Comparison of ENCODE assay signal across 9 mouse cellular contexts in genomic region chr11:31563826-31564741, GRCm38 (mm10).
DNase-seq lines count a peak whose midpoint lies in the region; ATAC-seq and TF ChIP-seq lines count a peak whose summit lies in the region.
"Had no signal": no experiment of that assay in that cellular context is flagged by ENCODE, and none has a peak within 500 bp of the region (broad histone marks: within the 10 kb centered on the region; RNA-seq: fewer than 3 reads in every experiment).

No protein-coding gene starts in this region.

- no peak overlapping the region for H3K4me3 ChIP-seq in embryonic fibroblast, embryonic 13.5 days (ENCODE audit: insufficient read depth, low read length)
- H3K4me3 ChIP-seq in heart, embryonic 16.5 days (ENCODE audit: low read length) = no peak overlapping the region
- H3K4me3 ChIP-seq in limb, embryonic 14.5 days (replicated peaks; ENCODE audit: low read length) = no peak overlapping the region
- no peak overlapping the region for H3K4me3 ChIP-seq in hindbrain, postnatal 0 days (ENCODE audit: low read length)
- H3K4me3 ChIP-seq: erythroblast, embryonic 14.5 days had no signal

- TF ChIP-seq CTCF in embryonic fibroblast, embryonic 13.5 days (IDR thresholded peaks at IDR 0.05; ENCODE audit: borderline replicate concordance, insufficient read depth, low read length) = no peak
- TF ChIP-seq CTCF in hindbrain, postnatal 0 days (IDR thresholded peaks at IDR 0.05; ENCODE audit: low read depth) = no peak

- H3K9ac ChIP-seq in heart, embryonic 16.5 days (ENCODE audit: low read length) = no peak overlapping the region
- no peak overlapping the region for H3K9ac ChIP-seq in limb, embryonic 14.5 days (ENCODE audit: low read depth, low read length, severe bottlenecking)
- no peak overlapping the region for H3K9ac ChIP-seq in hindbrain, postnatal 0 days (replicated peaks; ENCODE audit: low read length)

- H3K9me3 ChIP-seq in heart, embryonic 16.5 days (replicated peaks; ENCODE audit: control insufficient read depth, low read length) = peaks cover 4% of the 10 kb centered on the region; the same call in 1 of the 2 replicates
- no peaks in the 10 kb centered on the region for H3K9me3 ChIP-seq in limb, embryonic 14.5 days (ENCODE audit: control insufficient read depth, low read length)
- H3K9me3 ChIP-seq in hindbrain, postnatal 0 days (ENCODE audit: low read length) = no peaks in the 10 kb centered on the region

- H3K27me3 ChIP-seq in heart, embryonic 16.5 days (ENCODE audit: control insufficient read depth, insufficient read depth, low read length) = no peaks in the 10 kb centered on the region
- H3K27me3 ChIP-seq in limb, embryonic 14.5 days (ENCODE audit: control insufficient read depth, insufficient read depth, low read length) = no peaks in the 10 kb centered on the region
- H3K27me3 ChIP-seq in hindbrain, postnatal 0 days (ENCODE audit: insufficient read depth, low read length) = no peaks in the 10 kb centered on the region

- WGBS in heart, embryonic 16.5 days = 26% methylated on average over 10 of the region's 10 CpGs
- WGBS in limb, embryonic 14.5 days = 52% methylated on average over 10 of the region's 10 CpGs
- 61% methylated on average over 10 of the region's 10 CpGs for WGBS in hindbrain, postnatal 0 days

- H3K36me3 ChIP-seq in heart, embryonic 16.5 days (ENCODE audit: control insufficient read depth, insufficient read depth) = no peaks in the 10 kb centered on the region
- H3K36me3 ChIP-seq in limb, embryonic 14.5 days (ENCODE audit: control insufficient read depth, insufficient read depth, low read length) = no peaks in the 10 kb centered on the region
- H3K36me3 ChIP-seq in hindbrain, postnatal 0 days (ENCODE audit: insufficient read depth, low read length) = no peaks in the 10 kb centered on the region

- peak overlapping the region; percentile 19; the same call in 1 of the 2 replicates for H3K4me2 ChIP-seq in heart, embryonic 16.5 days (ENCODE audit: low read depth, low read length)
- no peak overlapping the region for H3K4me2 ChIP-seq in limb, embryonic 14.5 days (replicated peaks; ENCODE audit: low read depth, low read length, severe bottlenecking)
- no peak overlapping the region for H3K4me2 ChIP-seq in hindbrain, postnatal 0 days (ENCODE audit: low read depth, low read length)

- DNase-seq in 3134 (ENCODE audit: extremely low read depth, insufficient read length, low spot score) (peak; percentile 78), MN1 (ENCODE audit: low spot score) (no peak)
- peak; percentile 38 for DNase-seq in limb, embryonic 14.5 days (ENCODE audit: low spot score)
- no peak for DNase-seq in left cerebral cortex, adult 9 months (ENCODE audit: low spot score in 2 of 2)
- no peak for DNase-seq in hindbrain, postnatal 0 days (ENCODE audit: low spot score)
- DNase-seq in left cerebral cortex, postnatal 14 days (ENCODE audit: low spot score in 2 of 2) = no peak

- ATAC-seq in heart, embryonic 16.5 days (replicated peaks; ENCODE audit: extremely low read depth, insufficient read depth, low FRiP score) = peak; percentile 66
- ATAC-seq in limb, embryonic 14.5 days (ENCODE audit: low FRiP score, low read depth) = peak; percentile 58
- no peak for ATAC-seq in hindbrain, postnatal 0 days

- no peak for TF ChIP-seq POLR2A in embryonic fibroblast, embryonic 13.5 days (IDR thresholded peaks at IDR 0.05; ENCODE audit: low read depth, low read length)
- TF ChIP-seq POLR2A in limb, embryonic 14.5 days (IDR thresholded peaks at IDR 0.05; ENCODE audit: borderline replicate concordance, extremely low read depth, insufficient read depth, insufficient read length) = no peak

- peak overlapping the region; percentile 23; the same call in 1 of the 2 replicates for H3K27ac ChIP-seq in embryonic fibroblast, embryonic 13.5 days (ENCODE audit: insufficient read depth, low read length)
- H3K27ac ChIP-seq in heart, embryonic 16.5 days (ENCODE audit: low read length) = peak overlapping the region; percentile 56
- H3K27ac ChIP-seq in limb, embryonic 14.5 days (replicated peaks; ENCODE audit: low read depth, low read length) = no peak overlapping the region; the same call in 1 of the 2 replicates
- no peak overlapping the region for H3K27ac ChIP-seq in hindbrain, postnatal 0 days

- H3K4me1 ChIP-seq in embryonic fibroblast, embryonic 13.5 days (ENCODE audit: control insufficient read depth, insufficient read depth, low read length) = peaks cover 10% of the 10 kb centered on the region
- H3K4me1 ChIP-seq in heart, embryonic 16.5 days (ENCODE audit: control insufficient read depth, insufficient read depth, low read length) = peaks cover 13% of the 10 kb centered on the region
- H3K4me1 ChIP-seq in limb, embryonic 14.5 days (ENCODE audit: control insufficient read depth, insufficient read depth, low read length) = peaks cover 4% of the 10 kb centered on the region
- no peaks in the 10 kb centered on the region for H3K4me1 ChIP-seq in hindbrain, postnatal 0 days (ENCODE audit: insufficient read depth, low read length)

- intact Hi-C loops in left cerebral cortex, postnatal 14 days (cut with DNase I) = no loop called here

Comparison
In these comparisons a context has a peak if more than half of its experiments do, and no peak if none do; other contexts are left out.
1. DNase-seq: peak in 3134 (single experiment) and limb, embryonic 14.5 days (single experiment); none in MN1 (single experiment), left cerebral cortex, adult 9 months (0 of 2), hindbrain, postnatal 0 days (single experiment) and left cerebral cortex, postnatal 14 days (0 of 2).
2. H3K27ac ChIP-seq: peak in embryonic fibroblast, embryonic 13.5 days (single experiment) and heart, embryonic 16.5 days (single experiment); none in limb, embryonic 14.5 days (single experiment) and hindbrain, postnatal 0 days (single experiment).